Mouse (Mus musculus): ENCODE data around the gene Cox17. TPM values are rescaled to one million over a fixed set of nuclear protein-coding genes. Genes with fewer than 3 reads are reported as not detected.

Gene Cox17
- polyA plus RNA-seq, 1 experiment from 2014 or later, result 274 TPM

DNA sequence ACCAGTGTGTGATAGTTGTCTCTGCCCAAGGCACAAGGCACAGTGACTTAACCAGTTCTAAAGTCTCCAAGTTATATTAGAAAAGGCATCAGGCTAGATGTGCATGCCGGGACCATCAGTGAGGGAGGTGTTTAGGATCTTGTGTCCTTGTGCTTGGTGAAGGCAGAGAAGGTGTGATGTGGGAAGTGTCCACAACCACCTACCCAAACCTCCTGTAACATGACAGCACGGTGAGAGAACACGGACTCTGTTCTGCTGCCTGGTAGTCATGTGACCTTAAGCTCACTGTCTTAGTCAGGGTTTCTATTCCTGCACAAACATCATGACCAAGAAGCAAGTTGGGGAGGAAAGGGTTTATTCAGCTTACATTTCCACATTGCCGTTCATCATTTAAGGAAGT is 19.4 kb downstream of the Cox17 start:
- TF ChIP-seq CTCF (IDR thresholded peaks at IDR 0.05; ENCODE audit: low read depth) (no peak), EP300 (IDR thresholded peaks at IDR 0.05; ENCODE audit: low read depth) (no peak)
- H3K4me3 ChIP-seq (ENCODE audit: low read depth, low read length), result no peak overlapping the region
- DNase-seq (no peak), ATAC-seq (no peak)
- H3K27ac ChIP-seq (ENCODE audit: low read depth), result no peak overlapping the region
- H3K9ac ChIP-seq (replicated peaks), result no peak overlapping the region
- peaks cover 14% of the 10 kb centered on the region for H3K4me1 ChIP-seq (ENCODE audit: insufficient read depth)
- H3K27me3 ChIP-seq (ENCODE audit: insufficient read depth, low read length), result no peaks in the 10 kb centered on the region
- 71% methylated on average over 4 of the region's 4 CpGs for WGBS (ENCODE audit: insufficient replicate concordance)
- no peaks in the 10 kb centered on the region for H3K36me3 ChIP-seq (replicated peaks; ENCODE audit: insufficient read depth, low read length)
- no peak overlapping the region for H3K4me2 ChIP-seq (ENCODE audit: low read depth, low read length)
- no peaks in the 10 kb centered on the region for H3K9me3 ChIP-seq (ENCODE audit: low read length)

DNA sequence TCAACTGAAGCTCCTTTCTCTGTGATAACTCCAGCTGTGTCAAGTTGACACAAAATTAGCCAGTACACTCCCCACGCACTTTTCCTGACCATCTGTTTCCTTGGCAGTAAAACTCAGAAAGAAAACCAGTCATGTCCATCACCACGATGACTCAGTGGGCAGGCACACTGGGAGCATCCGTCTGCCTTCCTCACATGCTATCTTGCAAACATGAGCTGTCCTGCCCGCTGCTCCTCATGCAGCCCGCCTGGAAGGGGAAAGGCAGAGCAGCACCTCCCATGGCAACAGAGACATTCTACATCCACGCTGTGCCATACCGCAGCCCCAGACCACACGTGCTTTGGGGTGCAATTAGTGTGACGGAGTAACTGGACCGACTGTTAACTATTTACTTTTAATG is 21.5 kb downstream of the Cox17 start:
- no peaks in the 10 kb centered on the region for H3K9me3 ChIP-seq (ENCODE audit: low read length)
- H3K4me2 ChIP-seq (ENCODE audit: low read depth, low read length), result no peak overlapping the region
- no peak overlapping the region for H3K9ac ChIP-seq (replicated peaks)
- peaks cover 12% of the 10 kb centered on the region for H3K4me1 ChIP-seq (ENCODE audit: insufficient read depth)
- DNase-seq (no peak), ATAC-seq (no peak)
- H3K27ac ChIP-seq (ENCODE audit: low read depth), result no peak overlapping the region
- TF ChIP-seq EP300 (IDR thresholded peaks at IDR 0.05; ENCODE audit: low read depth) (no peak), CTCF (IDR thresholded peaks at IDR 0.05; ENCODE audit: low read depth) (no peak)
- no peaks in the 10 kb centered on the region for H3K27me3 ChIP-seq (ENCODE audit: insufficient read depth, low read length)
- H3K36me3 ChIP-seq (replicated peaks; ENCODE audit: insufficient read depth, low read length), result no peaks in the 10 kb centered on the region
- no peak overlapping the region for H3K4me3 ChIP-seq (ENCODE audit: low read depth, low read length)
- 53% methylated on average over 10 of the region's 10 CpGs for WGBS (ENCODE audit: insufficient replicate concordance)

DNA sequence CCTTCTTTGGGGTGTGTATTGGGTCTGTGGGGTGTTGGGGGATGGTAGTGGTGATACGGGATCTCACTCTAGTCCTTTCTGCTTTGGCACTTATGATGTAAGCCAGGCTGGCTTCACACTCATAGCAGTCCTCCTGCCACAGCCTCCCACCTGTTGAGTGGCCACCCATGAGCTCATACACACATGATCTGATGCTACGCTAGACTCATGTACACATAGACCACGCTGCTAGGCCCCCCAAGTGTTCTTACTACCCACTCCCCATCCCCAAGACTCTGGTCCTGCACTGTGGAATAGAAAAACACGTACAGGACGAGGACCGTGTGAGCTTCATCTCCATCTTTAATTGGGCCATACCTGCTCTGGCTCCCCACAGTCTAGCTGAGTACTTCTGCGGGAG is 22.2 kb downstream of the Cox17 start:
- ATAC-seq, result no peak

DNA sequence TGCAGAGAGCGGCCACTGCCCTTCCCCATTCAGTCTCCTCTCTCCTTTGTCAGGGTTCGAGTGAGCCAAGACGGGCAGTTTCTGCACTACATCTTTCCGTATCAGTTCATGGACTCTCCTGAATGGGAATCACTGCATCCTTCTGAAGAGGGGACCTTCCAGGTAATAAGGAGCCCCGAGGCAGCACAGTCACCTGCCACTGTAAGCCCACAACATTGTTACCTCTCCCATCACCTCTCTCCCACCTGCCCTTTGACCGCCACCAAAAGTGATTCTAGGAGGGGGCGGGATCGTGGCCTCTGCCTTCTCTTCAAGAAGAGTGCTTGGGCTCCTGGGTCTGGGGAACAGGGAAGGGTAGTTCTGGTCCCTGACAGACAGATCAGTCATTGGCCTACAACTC is 22.6 kb downstream of the Cox17 start:
- Histone ChIP-seq H3K9ac (replicated peaks) (no peak overlapping the region), H3K27me3 (ENCODE audit: insufficient read depth, low read length) (no peaks in the 10 kb centered on the region), H3K36me3 (replicated peaks; ENCODE audit: insufficient read depth, low read length) (no peaks in the 10 kb centered on the region), H3K9me3 (ENCODE audit: low read length) (no peaks in the 10 kb centered on the region), H3K4me1 (ENCODE audit: insufficient read depth) (peaks cover 20% of the 10 kb centered on the region), H3K4me2 (ENCODE audit: low read depth, low read length) (no peak overlapping the region), H3K27ac (ENCODE audit: low read depth) (no peak overlapping the region), H3K4me3 (ENCODE audit: low read depth, low read length) (no peak overlapping the region)
- DNase-seq (no peak), ATAC-seq (no peak)
- TF ChIP-seq CTCF (IDR thresholded peaks at IDR 0.05; ENCODE audit: low read depth) (no peak), EP300 (IDR thresholded peaks at IDR 0.05; ENCODE audit: low read depth) (no peak)
- WGBS (ENCODE audit: insufficient replicate concordance), result 89% methylated on average over 8 of the region's 8 CpGs

More for the DNA sequence above, 22.2 kb downstream of the Cox17 start:
- H3K9me3 ChIP-seq (ENCODE audit: low read length), result no peaks in the 10 kb centered on the region
- 85% methylated on average over 7 of the region's 7 CpGs for WGBS (ENCODE audit: insufficient replicate concordance)
- H3K36me3 ChIP-seq (replicated peaks; ENCODE audit: insufficient read depth, low read length), result no peaks in the 10 kb centered on the region
- peaks cover 17% of the 10 kb centered on the region for H3K4me1 ChIP-seq (ENCODE audit: insufficient read depth)
- H3K27me3 ChIP-seq (ENCODE audit: insufficient read depth, low read length), result no peaks in the 10 kb centered on the region
- H3K4me2 ChIP-seq (ENCODE audit: low read depth, low read length), result no peak overlapping the region
- H3K27ac ChIP-seq (ENCODE audit: low read depth), result no peak overlapping the region
- no peak for TF ChIP-seq CTCF (IDR thresholded peaks at IDR 0.05; ENCODE audit: low read depth)
- TF ChIP-seq EP300 (IDR thresholded peaks at IDR 0.05; ENCODE audit: low read depth), result no peak
- no peak overlapping the region for H3K9ac ChIP-seq (replicated peaks)
- H3K4me3 ChIP-seq (ENCODE audit: low read depth, low read length), result no peak overlapping the region
- no peak for DNase-seq

DNA sequence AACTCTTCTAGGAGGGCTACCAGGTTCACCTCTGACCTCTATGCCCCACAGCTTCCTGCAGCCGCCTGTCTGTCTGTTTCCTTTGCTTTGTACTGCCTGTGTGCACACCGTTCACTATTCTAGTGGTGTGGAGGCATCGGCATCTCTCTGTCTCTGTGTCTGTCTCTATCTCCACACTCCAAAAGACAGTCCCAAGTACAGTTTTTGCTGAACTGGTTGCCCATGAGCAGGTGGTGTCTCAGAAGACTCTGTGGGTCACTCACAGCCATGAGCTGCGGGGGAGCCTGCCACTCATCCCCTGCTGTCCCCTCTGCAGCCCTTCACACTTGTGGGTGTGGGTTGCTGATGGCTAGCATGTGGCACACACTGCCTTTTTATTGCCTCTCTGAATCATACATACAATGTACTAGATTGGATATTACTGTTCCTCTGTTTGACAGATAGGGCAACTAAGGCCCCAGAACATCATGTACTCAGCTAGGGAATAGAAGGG is 23.2 kb downstream of the Cox17 start:
- no peak for ATAC-seq
- 64% methylated on average over 4 of the region's 4 CpGs for WGBS (ENCODE audit: insufficient replicate concordance)
- H3K36me3 ChIP-seq (replicated peaks; ENCODE audit: insufficient read depth, low read length), result no peaks in the 10 kb centered on the region
- H3K9me3 ChIP-seq (ENCODE audit: low read length), result no peaks in the 10 kb centered on the region
- peaks cover 26% of the 10 kb centered on the region for H3K4me1 ChIP-seq (ENCODE audit: insufficient read depth)
- no peak for TF ChIP-seq EP300 (IDR thresholded peaks at IDR 0.05; ENCODE audit: low read depth)
- no peak for TF ChIP-seq CTCF (IDR thresholded peaks at IDR 0.05; ENCODE audit: low read depth)
- no peak overlapping the region for H3K9ac ChIP-seq (replicated peaks)
- no peak overlapping the region for H3K4me3 ChIP-seq (ENCODE audit: low read depth, low read length)
- H3K27me3 ChIP-seq (ENCODE audit: insufficient read depth, low read length), result no peaks in the 10 kb centered on the region
- H3K27ac ChIP-seq (ENCODE audit: low read depth), result peak overlapping the region; percentile 19; the same call in 1 of the 2 replicates
- H3K4me2 ChIP-seq (ENCODE audit: low read depth, low read length), result no peak overlapping the region
- no peak for DNase-seq

DNA sequence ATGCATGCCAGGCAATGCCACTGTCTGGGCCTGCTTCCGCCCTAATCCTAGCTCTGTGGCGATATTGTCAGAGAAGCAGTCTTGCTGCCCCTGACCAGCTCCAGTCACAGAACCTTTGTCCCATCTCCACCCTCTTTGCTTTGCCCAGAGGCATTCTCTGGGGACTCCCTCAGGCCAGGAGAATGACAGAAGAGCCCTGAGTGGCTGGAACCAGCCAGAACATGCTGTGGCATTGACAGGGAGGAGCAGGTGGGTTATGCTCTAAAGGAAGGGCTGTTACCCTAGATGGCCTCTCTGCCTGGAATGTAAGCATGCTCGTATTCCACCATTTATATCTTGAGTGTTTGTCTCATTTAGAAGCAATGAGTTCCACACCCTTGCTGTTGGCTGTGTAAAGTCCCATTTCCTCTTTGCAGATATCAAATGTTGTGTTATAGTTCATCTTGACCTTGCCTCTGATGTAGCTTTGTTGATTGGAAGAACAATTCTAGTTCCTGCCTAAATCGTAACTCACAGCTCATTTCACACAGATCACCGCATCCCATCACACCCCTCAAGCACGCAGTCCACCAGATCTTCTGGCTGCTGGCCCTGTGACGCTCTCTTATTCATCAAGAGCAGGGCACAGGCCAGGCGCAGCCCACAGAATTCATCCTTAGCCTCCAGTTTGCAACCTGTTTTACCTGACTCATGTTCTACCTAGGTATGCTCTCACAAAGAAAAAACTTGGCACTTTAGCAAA is 24.0 kb downstream of the Cox17 start:
- Histone ChIP-seq H3K4me3 (ENCODE audit: low read depth, low read length) (no peak overlapping the region), H3K9me3 (ENCODE audit: low read length) (no peaks in the 10 kb centered on the region), H3K4me1 (ENCODE audit: insufficient read depth) (peaks cover 33% of the 10 kb centered on the region), H3K9ac (replicated peaks) (peak overlapping the region; percentile 68; the same call in 1 of the 2 replicates), H3K36me3 (replicated peaks; ENCODE audit: insufficient read depth, low read length) (0 out of 2 replicates have a peak, but pooled peaks cover 1% of the 10 kb centered on the region), H3K4me2 (ENCODE audit: low read depth, low read length) (peak overlapping the region; percentile 76), H3K27me3 (ENCODE audit: insufficient read depth, low read length) (no peaks in the 10 kb centered on the region), H3K27ac (ENCODE audit: low read depth) (peak overlapping the region; percentile 89)
- ATAC-seq, result no peak
- 77% methylated on average over 8 of the region's 8 CpGs for WGBS (ENCODE audit: insufficient replicate concordance)
- TF ChIP-seq EP300 (IDR thresholded peaks at IDR 0.05; ENCODE audit: low read depth) (no peak), CTCF (IDR thresholded peaks at IDR 0.05; ENCODE audit: low read depth) (no peak)
- no peak for DNase-seq

Measured in liver, postnatal 0 days (tissue).